Mouse (Mus musculus) testis, adult 2 months (tissue): ENCODE data around the gene Olfml2b. TPM values are rescaled to one million over a fixed set of nuclear protein-coding genes. Genes with fewer than 3 reads are reported as not detected.

Experiments
- H3K27ac ChIP-seq: fragments of 200-500 bp; 2 replicates; pipeline ENCODE4 v1.5.1; 2012; ENCODE audit warnings: low read depth, low read length; ENCODE audit not compliant: control insufficient read depth, insufficient read depth
- H3K27me3 ChIP-seq: fragments of 200-500 bp; 2 replicates; pipeline ENCODE4 v1.6.1; 2012; ENCODE audit warnings: mild to moderate bottlenecking, low read length, moderate library complexity; ENCODE audit not compliant: control insufficient read depth, insufficient read depth
- H3K36me3 ChIP-seq: fragments of 200-500 bp; 2 replicates; pipeline ENCODE4 v1.6.1; 2012; ENCODE audit warnings: mild to moderate bottlenecking, low read length; ENCODE audit not compliant: control insufficient read depth, insufficient read depth
- H3K4me1 ChIP-seq: fragments of 200-500 bp; 2 replicates; pipeline ENCODE4 v1.6.1; 2012; ENCODE audit warnings: low read length; ENCODE audit not compliant: control insufficient read depth, insufficient read depth
- H3K4me3 ChIP-seq: fragments of 200-500 bp; 2 replicates; pipeline ENCODE4 v1.5.1; 2012; ENCODE audit warnings: low read depth, mild to moderate bottlenecking, low read length, moderate library complexity, mixed read lengths; ENCODE audit not compliant: control insufficient read depth
- CTCF ChIP-seq: fragments of 200-500 bp; IDR thresholded peaks from 2 replicates; pipeline ENCODE4 v1.5.1; 2012; ENCODE audit warnings: low read depth, mild to moderate bottlenecking, inconsistent platforms, low read length, moderate library complexity; ENCODE audit not compliant: control insufficient read depth, insufficient read depth, insufficient replicate concordance
- POLR2A ChIP-seq: fragments of 200-500 bp; IDR thresholded peaks from 2 replicates; pipeline ENCODE4 v1.6.1; 2012; ENCODE audit warnings: low read depth, mild to moderate bottlenecking, inconsistent platforms, low read length, moderate library complexity; ENCODE audit not compliant: control insufficient read depth
- polyA plus RNA-seq: library from polyadenylated mRNA; depleted of rRNA; stranded (reverse); fragments of >200 nt; gene quantifications from 2 replicates; pipeline ENCODE4 v1.2.3, GENCODE M21; 2012

The Olfml2b gene
- polyA plus RNA-seq, 1 experiment = 6.4 TPM

- no peak for TF ChIP-seq CTCF
- no peak for TF ChIP-seq POLR2A
- Histone ChIP-seq H3K4me3 (no peak overlapping the region), H3K27me3 (no peaks in the 10 kb centered on the region), H3K36me3 (no peaks in the 10 kb centered on the region), H3K4me1 (no peaks in the 10 kb centered on the region), H3K27ac (no peak overlapping the region)
These were observed 35.3 kb downstream of the Olfml2b start for GRCm38 (mm10) chr1:170679624-170680023.

- Histone ChIP-seq H3K36me3 (no peaks in the 10 kb centered on the region), H3K4me3 (no peak overlapping the region), H3K27me3 (no peaks in the 10 kb centered on the region), H3K27ac (no peak overlapping the region), H3K4me1 (no peaks in the 10 kb centered on the region)
- TF ChIP-seq POLR2A = no peak
- no peak for TF ChIP-seq CTCF
These were observed 39.5 kb downstream of the Olfml2b start for GRCm38 (mm10) chr1:170683863-170684262.

GRCm38 (mm10) chr1:170689773-170690172, 45.4 kb downstream of the Olfml2b start:
- no peaks in the 10 kb centered on the region for H3K27me3 ChIP-seq
- TF ChIP-seq POLR2A = no peak
- no peak for TF ChIP-seq CTCF
- no peak overlapping the region for H3K27ac ChIP-seq
- no peak overlapping the region for H3K4me3 ChIP-seq
- no peaks in the 10 kb centered on the region for H3K4me1 ChIP-seq
- H3K36me3 ChIP-seq = no peaks in the 10 kb centered on the region

- TF ChIP-seq CTCF = no peak
- no peak for TF ChIP-seq POLR2A
- Histone ChIP-seq H3K27ac (no peak overlapping the region), H3K36me3 (no peaks in the 10 kb centered on the region), H3K4me1 (no peaks in the 10 kb centered on the region), H3K4me3 (no peak overlapping the region), H3K27me3 (no peaks in the 10 kb centered on the region)
These were observed 47.0 kb downstream of the Olfml2b start for GRCm38 (mm10) chr1:170691301-170691700.

- TF ChIP-seq POLR2A (no peak), CTCF (no peak)
- H3K4me3 ChIP-seq = no peak overlapping the region
- H3K27me3 ChIP-seq = no peaks in the 10 kb centered on the region
- H3K27ac ChIP-seq = no peak overlapping the region
- no peaks in the 10 kb centered on the region for H3K4me1 ChIP-seq
- no peaks in the 10 kb centered on the region for H3K36me3 ChIP-seq
These were observed 50.5 kb downstream of the Olfml2b start for GRCm38 (mm10) chr1:170694821-170695291.

GRCm38 (mm10) chr1:170695326-170695725, 51.0 kb downstream of the Olfml2b start:
- H3K27ac ChIP-seq = no peak overlapping the region
- no peak for TF ChIP-seq POLR2A

GRCm38 (mm10) chr1:170696996-170697395, 52.7 kb downstream of the Olfml2b start:
- Histone ChIP-seq H3K27me3 (no peaks in the 10 kb centered on the region), H3K36me3 (no peaks in the 10 kb centered on the region), H3K4me3 (no peak overlapping the region), H3K27ac (no peak overlapping the region), H3K4me1 (no peaks in the 10 kb centered on the region)
- no peak for TF ChIP-seq POLR2A
- no peak for TF ChIP-seq CTCF

More at GRCm38 (mm10) chr1:170695326-170695725, 51.0 kb downstream of the Olfml2b start:
- Histone ChIP-seq H3K27me3 (no peaks in the 10 kb centered on the region), H3K36me3 (no peaks in the 10 kb centered on the region), H3K4me3 (no peak overlapping the region), H3K4me1 (no peaks in the 10 kb centered on the region)

GRCm38 (mm10) chr1:170697771-170698356, 53.5 kb downstream of the Olfml2b start:
- H3K27me3 ChIP-seq = no peaks in the 10 kb centered on the region
- TF ChIP-seq POLR2A = no peak
- no peak for TF ChIP-seq CTCF
- no peak overlapping the region for H3K4me3 ChIP-seq
- H3K27ac ChIP-seq = no peak overlapping the region
- no peaks in the 10 kb centered on the region for H3K36me3 ChIP-seq
- no peaks in the 10 kb centered on the region for H3K4me1 ChIP-seq
